Mouse (Mus musculus) CH12.LX (cell line): ENCODE measurements around the gene Slc39a9. TPM values are rescaled to one million over a fixed set of nuclear protein-coding genes. Genes with fewer than 3 reads are reported as not detected.

Experiments
- DNase-seq: peaks from one replicate; pipeline ENCODE4 v3.0.0-alpha.2; 2013; ENCODE audit errors: extremely low read depth
- H3K27ac ChIP-seq: 2 replicates; pipeline ENCODE4 v1.5.1; 2012; ENCODE audit warnings: low read depth, mild to moderate bottlenecking, control low read depth, moderate library complexity; ENCODE audit not compliant: insufficient read depth
- H3K27me3 ChIP-seq: replicated peaks from 2 replicates; pipeline ENCODE3; 2012; ENCODE audit warnings: inconsistent platforms
- H3K36me3 ChIP-seq, 2 experiments: replicated peaks in 1 of 2; 2 replicates each; pipeline versions ENCODE3 to v1.6.1; 2012; ENCODE audit warnings: inconsistent platforms in 1 of 2, low read length in 1 of 2, mild to moderate bottlenecking in 1 of 2, mixed read lengths in 1 of 2, moderate library complexity in 1 of 2; ENCODE audit not compliant: control insufficient read depth in 1 of 2, insufficient read depth in 1 of 2
- H3K4me1 ChIP-seq, 2 experiments: 2 replicates each; pipeline ENCODE4 v1.6.1; 2012; ENCODE audit warnings: inconsistent platforms in 1 of 2, moderate library complexity in 1 of 2; ENCODE audit not compliant: insufficient read depth in 2 of 2, control insufficient read depth in 1 of 2
- H3K4me2 ChIP-seq: 2 replicates; pipeline ENCODE4 v1.6.1; 2012; ENCODE audit warnings: low read depth, mild to moderate bottlenecking, control low read depth; ENCODE audit not compliant: poor library complexity, insufficient read depth, severe bottlenecking
- H3K4me3 ChIP-seq, 3 experiments: fragments of 150-350 bp in 1 of 3; sonication (generic) in 1 of 3; replicated peaks in 1 of 3; 2 replicates each; pipeline versions ENCODE3 to v1.5.1; 2011 to 2012; ENCODE audit warnings: low read depth in 2 of 3, low read length in 2 of 3, mild to moderate bottlenecking in 2 of 3, moderate library complexity in 2 of 3, control low read depth in 1 of 3, improper control_type of control experiment in 1 of 3, inconsistent platforms in 1 of 3, mixed read lengths in 1 of 3; ENCODE audit not compliant: poor library complexity in 1 of 3
- H3K79me2 ChIP-seq: replicated peaks from 2 replicates; pipeline ENCODE4 v1.6.1; 2012; ENCODE audit warnings: mild to moderate bottlenecking, moderate library complexity; ENCODE audit not compliant: control insufficient read depth, poor library complexity, insufficient read depth, severe bottlenecking; ENCODE audit errors: extremely low read depth
- H3K9ac ChIP-seq: 2 replicates; pipeline ENCODE4 v1.6.1; 2012; ENCODE audit warnings: low read depth, mild to moderate bottlenecking, control low read depth, moderate library complexity; ENCODE audit not compliant: insufficient read depth
- H3K9me3 ChIP-seq: replicated peaks from 2 replicates; pipeline ENCODE3; 2012; ENCODE audit warnings: low read length, inconsistent platforms, mixed read lengths
- BHLHE40 ChIP-seq: IDR thresholded peaks from 2 replicates; pipeline ENCODE4 v1.6.1; 2011; ENCODE audit warnings: mild to moderate bottlenecking, low read depth, low read length, improper control_type of control experiment
- CHD2 ChIP-seq: IDR thresholded peaks from 2 replicates; pipeline ENCODE4 v1.6.1; 2011; ENCODE audit warnings: low read length, improper control_type of control experiment
- CTCF ChIP-seq, 2 experiments: IDR thresholded peaks in 1 of 2; conservative IDR thresholded peaks in 1 of 2; 2 replicates each; pipeline ENCODE4 v1.5.1; 2011 to 2012; ENCODE audit warnings: low read depth in 2 of 2, low read length in 2 of 2, improper control_type of control experiment in 1 of 2, inconsistent platforms in 1 of 2, mild to moderate bottlenecking in 1 of 2, moderate library complexity in 1 of 2
- ELF1 ChIP-seq: IDR thresholded peaks from 2 replicates; pipeline ENCODE4 v1.6.1; 2014; ENCODE audit warnings: low read depth, mild to moderate bottlenecking, inconsistent platforms, low read length, improper control_type of control experiment
- EP300 ChIP-seq: IDR thresholded peaks from 2 replicates; pipeline ENCODE4 v1.6.1; 2011; ENCODE audit warnings: low read length, improper control_type of control experiment
- GABPA ChIP-seq: IDR thresholded peaks from 2 replicates; pipeline ENCODE4 v1.6.1; 2012; ENCODE audit warnings: low read depth, low read length, improper control_type of control experiment, inconsistent platforms; ENCODE audit not compliant: insufficient replicate concordance
- IRF4 ChIP-seq: IDR thresholded peaks from 2 replicates; pipeline ENCODE4 v1.6.1; 2014; ENCODE audit warnings: low read depth, mild to moderate bottlenecking, inconsistent platforms, low read length, improper control_type of control experiment
- JUN ChIP-seq: IDR thresholded peaks from 2 replicates; pipeline ENCODE4 v1.6.1; 2011; ENCODE audit warnings: low read depth, mild to moderate bottlenecking, low read length, improper control_type of control experiment, moderate library complexity; ENCODE audit not compliant: insufficient read depth
- JUND ChIP-seq: conservative IDR thresholded peaks from 2 replicates; pipeline ENCODE4 v1.6.1; 2011; ENCODE audit warnings: low read depth, low read length, improper control_type of control experiment
- KAT2A ChIP-seq: IDR thresholded peaks from 2 replicates; pipeline ENCODE4 v1.6.1; 2012; ENCODE audit warnings: low read length, improper control_type of control experiment, inconsistent platforms; ENCODE audit not compliant: insufficient replicate concordance
- MAFK ChIP-seq: IDR thresholded peaks from 2 replicates; pipeline ENCODE4 v1.6.1; 2011; ENCODE audit warnings: low read length, improper control_type of control experiment; ENCODE audit not compliant: insufficient replicate concordance
- MAX ChIP-seq: IDR thresholded peaks from 2 replicates; pipeline ENCODE4 v1.6.1; 2011; ENCODE audit warnings: low read length, improper control_type of control experiment
- MAZ ChIP-seq: IDR thresholded peaks from 2 replicates; pipeline ENCODE4 v1.6.1; 2012; ENCODE audit warnings: low read depth, mild to moderate bottlenecking, inconsistent platforms, low read length, improper control_type of control experiment, moderate library complexity
- MEF2A ChIP-seq: IDR thresholded peaks from 2 replicates; pipeline ENCODE4 v1.6.1; 2014; ENCODE audit warnings: low read depth, mild to moderate bottlenecking, inconsistent platforms, low read length, improper control_type of control experiment, borderline replicate concordance
- MYC ChIP-seq: IDR thresholded peaks from 2 replicates; pipeline ENCODE4 v1.6.1; 2011; ENCODE audit warnings: low read depth, mild to moderate bottlenecking, improper control_type of control experiment, low read length
- NELFE ChIP-seq: IDR thresholded peaks from 2 replicates; pipeline ENCODE4 v1.6.1; 2011; ENCODE audit warnings: low read depth, low read length, improper control_type of control experiment
- NRF1 ChIP-seq: IDR thresholded peaks from 2 replicates; pipeline ENCODE4 v1.6.1; 2014; ENCODE audit warnings: low read depth, mild to moderate bottlenecking, inconsistent platforms, low read length, improper control_type of control experiment, moderate library complexity
- POLR2A ChIP-seq: IDR thresholded peaks from 2 replicates; pipeline ENCODE4 v1.6.1; 2011; ENCODE audit warnings: low read depth, mild to moderate bottlenecking, improper control_type of control experiment, low read length
- POLR2AphosphoS2 ChIP-seq: IDR thresholded peaks from 2 replicates; pipeline ENCODE4 v1.6.1; 2011; ENCODE audit warnings: low read depth, low read length, improper control_type of control experiment
- RCOR1 ChIP-seq: conservative IDR thresholded peaks from 2 replicates; pipeline ENCODE4 v1.6.1; 2012; ENCODE audit warnings: low read depth, mild to moderate bottlenecking, inconsistent platforms, low read length, improper control_type of control experiment
- SIN3A ChIP-seq: IDR thresholded peaks from 2 replicates; pipeline ENCODE4 v1.6.1; 2012; ENCODE audit warnings: low read length, improper control_type of control experiment, inconsistent platforms
- SMC3 ChIP-seq: IDR thresholded peaks from 2 replicates; pipeline ENCODE4 v1.6.1; 2011; ENCODE audit warnings: low read depth, low read length, improper control_type of control experiment
- USF1 ChIP-seq: IDR thresholded peaks from 2 replicates; pipeline ENCODE4 v1.6.1; 2014; ENCODE audit warnings: low read depth, mild to moderate bottlenecking, inconsistent platforms, low read length, improper control_type of control experiment
- USF2 ChIP-seq: conservative IDR thresholded peaks from 2 replicates; pipeline ENCODE4 v1.6.1; 2011; ENCODE audit warnings: low read depth, low read length, improper control_type of control experiment
- dilution Hi-C: fragments of 300-500 bp; cut with MboI; formaldehyde crosslinking; loops from 2 replicates; pipeline ENCODE4 v1.14.3; 2020; ENCODE audit warnings: low sequenced_read_pairs; ENCODE audit not compliant: extremely low pct_unique_long_range_greater_than_20kb, extremely low pct_ligation_motif_present
- in situ Hi-C: fragments of 300-500 bp; cut with MboI; formaldehyde crosslinking; loops from 3 replicates; pipeline ENCODE4 v1.14.3; 2019; ENCODE audit warnings: low sequenced_read_pairs, low pct_ligation_motif_present, low pct_unique_long_range_greater_than_20kb, mixed read lengths
- polyA plus RNA-seq: library from polyadenylated mRNA; unstranded; fragments of >175 nt; gene quantifications from 2 replicates; pipeline ENCODE4 v1.2.1, GENCODE M21; 2012; ENCODE audit warnings: low read depth; ENCODE audit not compliant: insufficient read length
- total RNA-seq, 2 experiments: library from RNA; depleted of rRNA; stranded (reverse); fragments of 300-350 nt in 1 of 2; fragments of >200 nt in 1 of 2; gene quantifications; 2 replicates each; pipeline ENCODE4 v1.2.3; 2012 to 2014

Gene Slc39a9
- total and polyA plus RNA-seq, 3 experiments = 8.0 to 17.1 (median 9.1) TPM

DNA sequence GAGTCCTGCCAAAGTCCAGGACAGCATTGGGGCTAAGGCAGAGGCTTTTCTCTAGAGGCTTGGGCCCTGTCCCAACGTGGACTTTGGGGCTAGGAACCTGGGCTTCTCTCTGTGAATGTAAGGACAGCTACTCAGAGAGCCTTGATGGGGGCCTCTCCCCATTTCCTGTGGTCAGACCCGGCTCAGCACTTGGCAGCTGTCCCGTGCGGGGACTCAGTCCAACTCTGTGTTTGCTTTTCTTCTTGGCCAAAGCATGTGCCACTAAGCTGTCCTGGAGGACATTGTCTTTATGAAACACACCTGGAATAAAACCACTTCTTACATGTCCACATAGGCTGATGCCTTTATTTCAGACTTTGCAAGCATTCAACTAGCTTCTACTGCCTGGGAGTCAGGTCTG is 40.1 kb upstream of the Slc39a9 start:
- no peak overlapping the region for H3K27ac ChIP-seq
- in situ Hi-C loops (no loop called here), dilution Hi-C loops (no loop called here)
- no peaks in the 10 kb centered on the region for H3K9me3 ChIP-seq
- no peaks in the 10 kb centered on the region for H3K79me2 ChIP-seq
- H3K4me2 ChIP-seq = no peak overlapping the region
- no peak overlapping the region for H3K4me3 ChIP-seq
- H3K9ac ChIP-seq = no peak overlapping the region
- no peak for DNase-seq
- peaks cover 2% of the 10 kb centered on the region for H3K27me3 ChIP-seq
- H3K4me1 ChIP-seq = no peaks in the 10 kb centered on the region; a peak in 1 of 4 replicates
- H3K36me3 ChIP-seq = no peaks in the 10 kb centered on the region
- TF ChIP-seq JUND (no peak), CHD2 (no peak), KAT2A (no peak)

DNA sequence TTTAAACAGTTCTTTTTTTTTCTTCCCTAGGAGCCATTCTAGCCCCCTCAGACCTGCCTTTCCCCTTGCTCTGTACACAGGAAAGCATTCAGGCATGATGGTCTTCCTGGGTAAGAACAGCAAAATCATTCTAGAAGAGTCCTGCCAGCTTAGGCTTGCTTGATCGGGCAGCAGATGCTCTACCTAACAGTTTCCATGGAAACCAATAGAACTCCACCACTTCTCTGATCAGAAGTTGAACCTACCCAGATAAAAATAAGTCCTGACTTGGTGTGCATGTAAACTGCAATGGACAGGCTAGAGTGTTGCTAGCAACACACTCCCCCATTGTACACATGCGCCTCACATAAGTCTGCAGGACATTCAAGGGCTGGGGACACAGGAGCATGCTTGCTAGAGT is 39.5 kb upstream of the Slc39a9 start:
- H3K36me3 ChIP-seq = no peaks in the 10 kb centered on the region
- in situ Hi-C loops (no loop called here), dilution Hi-C loops (no loop called here)
- no peak overlapping the region for H3K4me3 ChIP-seq
- H3K27ac ChIP-seq = no peak overlapping the region
- DNase-seq = no peak
- peaks cover 2% of the 10 kb centered on the region for H3K27me3 ChIP-seq
- no peak for TF ChIP-seq SIN3A
- TF ChIP-seq NRF1 = no peak
- TF ChIP-seq CTCF (conservative IDR thresholded peaks at IDR 0.05 in 1 of 2, IDR thresholded peaks at IDR 0.05 in 1 of 2; ENCODE audit: low read depth in 2 of 2, low read length in 2 of 2) = no peak
- no peak for TF ChIP-seq CHD2
- no peak for TF ChIP-seq MAX
- no peak for TF ChIP-seq ELF1
- TF ChIP-seq USF2 = no peak
- no peak for TF ChIP-seq SMC3
- no peak for TF ChIP-seq JUND
- TF ChIP-seq MAZ = no peak
- TF ChIP-seq, all 38 proteins: peak for 0
- no peaks in the 10 kb centered on the region for H3K9me3 ChIP-seq
- no peaks in the 10 kb centered on the region; a peak in 1 of 4 replicates for H3K4me1 ChIP-seq
- no peak overlapping the region for H3K9ac ChIP-seq
- H3K4me2 ChIP-seq = no peak overlapping the region
- H3K79me2 ChIP-seq = no peaks in the 10 kb centered on the region

DNA sequence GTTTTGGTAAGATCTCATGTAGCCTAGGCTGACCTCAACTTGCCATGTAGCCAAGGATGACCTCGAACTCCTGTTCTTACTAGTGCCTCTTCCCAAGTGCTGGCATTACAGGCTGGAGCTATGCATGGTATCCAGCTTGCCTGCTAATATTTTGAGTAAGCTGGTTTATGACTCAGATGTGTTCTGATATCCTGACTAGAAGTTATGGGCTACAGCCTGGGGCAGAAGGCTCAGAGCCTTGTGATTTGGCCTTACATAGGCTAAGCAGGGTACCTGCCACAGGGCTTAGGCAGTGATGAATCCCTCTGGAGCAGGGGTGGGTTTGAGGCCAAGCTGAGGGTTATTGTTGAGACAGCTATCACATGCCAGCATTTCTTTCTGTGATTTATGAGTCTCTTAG is 35.1 kb upstream of the Slc39a9 start:
- in situ Hi-C loops (no loop called here), dilution Hi-C loops (no loop called here)
- DNase-seq = no peak
- TF ChIP-seq RCOR1 = no peak
- no peak for TF ChIP-seq CTCF (conservative IDR thresholded peaks at IDR 0.05 in 1 of 2, IDR thresholded peaks at IDR 0.05 in 1 of 2; ENCODE audit: low read depth in 2 of 2, low read length in 2 of 2)
- no peak for TF ChIP-seq NELFE
- TF ChIP-seq MYC = no peak
- TF ChIP-seq POLR2A = no peak
- TF ChIP-seq JUN = no peak
- TF ChIP-seq SMC3 = no peak
- no peak for TF ChIP-seq POLR2AphosphoS2
- no peak for TF ChIP-seq SIN3A
- TF ChIP-seq CHD2 = no peak
- TF ChIP-seq IRF4 = no peak
- TF ChIP-seq USF1 = no peak
- no peak for TF ChIP-seq EP300
- no peak for TF ChIP-seq NRF1
- TF ChIP-seq GABPA = no peak
- no peak for TF ChIP-seq MAFK
- TF ChIP-seq MEF2A = no peak
- TF ChIP-seq BHLHE40 = no peak
- Histone ChIP-seq H3K27ac (no peak overlapping the region), H3K9me3 (no peaks in the 10 kb centered on the region), H3K4me2 (no peak overlapping the region), H3K36me3 (no peaks in the 10 kb centered on the region), H3K79me2 (no peaks in the 10 kb centered on the region), H3K9ac (no peak overlapping the region), H3K4me3 (no peak overlapping the region), H3K4me1 (no peaks in the 10 kb centered on the region; a peak in 1 of 4 replicates), H3K27me3 (no peaks in the 10 kb centered on the region)
